Mouse (Mus musculus) activated CD4-positive, CD25-positive, alpha-beta regulatory T cell, adult 9 weeks (primary cell): ENCODE results near the gene Glipr1. TPM values are rescaled to one million over a fixed set of nuclear protein-coding genes. Genes with fewer than 3 reads are reported as not detected.

Source experiments
- polyA plus RNA-seq: library from polyadenylated mRNA; unstranded; fragments of 100-300 nt; shearing (Covaris generic); gene quantifications from one replicate; pipeline ENCODE4 v1.2.1, GENCODE M21; 2017

The Glipr1 gene
- polyA plus RNA-seq: 158 TPM

DNA sequence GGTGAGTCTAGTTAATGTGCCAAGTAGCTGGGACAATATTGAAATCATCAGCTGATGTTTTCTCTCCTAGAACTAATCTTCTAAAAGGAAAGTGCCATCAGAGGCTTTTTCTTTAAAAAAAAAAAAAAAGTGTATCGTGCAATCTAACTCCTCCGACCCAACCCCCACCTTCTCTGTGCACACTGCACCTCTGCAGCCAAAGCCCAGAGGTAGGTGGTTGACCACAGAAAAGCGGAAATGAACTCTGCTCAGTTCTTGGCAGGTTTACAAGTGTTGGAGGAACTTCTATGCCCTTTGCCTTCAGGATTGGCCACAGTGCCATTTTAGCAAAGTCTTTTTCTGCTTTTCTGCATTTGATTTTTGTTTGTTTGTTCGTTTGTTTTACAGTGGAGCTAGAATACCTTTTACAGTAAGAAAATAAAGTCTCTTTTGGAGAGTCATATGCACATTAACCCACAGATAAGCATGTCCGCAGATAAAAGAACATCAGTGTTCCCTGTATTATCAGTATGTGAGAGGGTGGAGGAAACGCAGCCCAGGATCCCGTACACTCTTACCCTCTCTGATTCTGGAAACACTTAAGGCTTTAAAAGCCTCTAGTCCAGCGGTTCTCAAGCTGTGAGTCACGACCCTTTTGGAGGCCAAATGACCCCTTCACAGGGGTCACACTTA lies at the start of gene Glipr1:
Gene Glipr1 (minus strand): TSS at position 88 of the 672 bp plus-strand sequence.

DNA sequence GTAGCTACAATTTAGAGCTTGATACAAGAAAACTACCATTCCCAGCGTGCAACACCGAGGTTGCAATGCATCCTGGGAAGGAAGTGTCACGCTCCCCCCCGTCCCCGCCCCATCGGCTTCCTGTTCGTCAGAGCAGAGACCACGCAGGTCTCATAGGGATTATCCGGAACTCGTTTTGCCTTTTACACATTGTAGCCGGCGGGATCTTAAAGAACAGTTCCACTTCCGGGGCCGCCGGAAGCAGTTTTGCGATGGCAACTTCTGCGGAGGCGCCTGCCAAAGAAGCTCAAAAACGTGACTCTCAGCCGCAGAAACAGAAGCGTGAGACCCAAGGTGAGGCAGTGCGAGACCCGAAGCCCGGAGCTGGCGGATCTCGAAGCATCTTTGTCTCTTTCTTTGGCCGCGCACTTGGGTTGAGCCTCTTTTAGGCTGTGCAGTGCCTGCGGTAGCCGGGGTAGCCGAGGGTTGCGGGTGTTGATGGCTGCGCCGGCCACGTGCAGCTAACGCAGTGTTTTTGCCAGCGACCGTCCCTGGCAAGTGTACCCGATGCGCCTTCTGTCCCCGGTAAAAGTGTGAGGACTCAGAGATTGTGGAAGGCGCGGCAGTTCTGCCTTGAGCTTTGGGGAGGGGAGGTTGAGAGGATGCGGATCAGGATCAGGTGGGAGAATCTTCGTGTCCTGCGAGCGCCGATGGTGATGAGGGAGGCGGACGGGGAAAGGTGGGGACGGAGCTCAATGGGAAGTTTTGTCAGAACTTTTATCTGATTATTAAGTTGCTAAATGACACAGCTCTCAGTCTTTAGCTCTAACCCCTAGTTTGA lies 29.7 kb downstream of the Glipr1 start, which contains the start of gene Krr1:
Gene Krr1 (plus strand): TSS at position 123 of the 820 bp plus-strand sequence.

Other genes with a start within 250 kb of the Glipr1 start
- gene Krr1, start 30.0 kb downstream of the Glipr1 start, polyA plus RNA-seq: 50.7 TPM
- not detected for gene Glipr1l1, start 57.6 kb upstream of the Glipr1 start, polyA plus RNA-seq
- gene Glipr1l2, start 80.7 kb upstream of the Glipr1 start, polyA plus RNA-seq: not detected
- not detected for gene Glipr1l3, start 157.7 kb upstream of the Glipr1 start, polyA plus RNA-seq
- gene Caps2, start 161.0 kb upstream of the Glipr1 start, polyA plus RNA-seq: 0.22 TPM